ENCODE assay signal across 32 mouse cellular contexts in genomic region chr14:54981934-54982333, GRCm38 (mm10). TPM values are rescaled to one million over a fixed set of nuclear protein-coding genes. Genes with fewer than 3 reads are reported as not detected.
"Had no signal": no experiment of that assay in that cellular context is flagged by ENCODE, and none has a peak within 500 bp of the region (broad histone marks: within the 10 kb centered on the region; RNA-seq: fewer than 3 reads in every experiment).

No protein-coding gene starts in this region.

- H3K4me1 ChIP-seq: kidney, embryonic 15.5 days; liver, embryonic 13.5 days; midbrain, embryonic 12.5 days; neural tube, embryonic 13.5 days; stomach, embryonic 15.5 days had no signal

- H3K9me3 ChIP-seq: kidney, embryonic 15.5 days; liver, embryonic 13.5 days; midbrain, embryonic 12.5 days; neural tube, embryonic 13.5 days; stomach, embryonic 15.5 days had no signal

- DNase-seq: kidney, postnatal 10 days; kidney, postnatal 36 days; layer of hippocampus, postnatal 36 days; liver, embryonic 13.5 days; lung, adult 2 months; lung, postnatal 14 days; lung, postnatal 4 days; retina, postnatal 1 day; right cerebral cortex, postnatal 25 days; spleen, adult 18-20 months; thymus, postnatal 25 days had no signal

- ATAC-seq: midbrain, embryonic 16.5 days had no signal

- H3K9ac ChIP-seq: kidney, embryonic 15.5 days; liver, embryonic 13.5 days; midbrain, embryonic 12.5 days; neural tube, embryonic 13.5 days; stomach, embryonic 15.5 days had no signal

- H3K27me3 ChIP-seq: kidney, embryonic 15.5 days; midbrain, embryonic 12.5 days; neural tube, embryonic 13.5 days; stomach, embryonic 15.5 days had no signal

- H3K27ac ChIP-seq: kidney, embryonic 15.5 days; left cerebral cortex, adult 2 months; liver, embryonic 13.5 days; midbrain, embryonic 12.5 days; neural tube, embryonic 13.5 days; stomach, embryonic 15.5 days had no signal

- H3K36me3 ChIP-seq: kidney, embryonic 15.5 days; liver, embryonic 13.5 days; midbrain, embryonic 12.5 days; neural tube, embryonic 13.5 days; stomach, embryonic 15.5 days had no signal

- H3K4me3 ChIP-seq: kidney, embryonic 15.5 days; left cerebral cortex, adult 2 months; liver, embryonic 13.5 days; midbrain, embryonic 12.5 days; myocyte; neural tube, embryonic 13.5 days; stomach, embryonic 15.5 days had no signal

- H3K4me2 ChIP-seq: kidney, embryonic 15.5 days; liver, embryonic 13.5 days; midbrain, embryonic 12.5 days; neural tube, embryonic 13.5 days; stomach, embryonic 15.5 days had no signal

RNA-seq across cellular contexts. Expression of gene Gm17428, which starts 5.2 kb away (rescaled TPM):
- total RNA-seq: layer of hippocampus, adult 8-10 months; layer of hippocampus, postnatal 10 days; layer of hippocampus, postnatal 36 days; left cerebral cortex, adult 2 months; left cerebral cortex, postnatal 10 days; left cerebral cortex, postnatal 36 days; liver, adult 2 months; megakaryocyte progenitor cell, adult 5-6 weeks; megakaryocyte-erythroid progenitor cell, adult 5-6 weeks; monocyte, adult 5-6 weeks; neutrophil, adult 5-6 weeks had no signal
- polyA plus RNA-seq: kidney, embryonic 15.5 days; limb, embryonic 11.5 days; limb, embryonic 14.5 days; liver, adult 2 months; liver, embryonic 13.5 days; liver, embryonic 16.5 days; lung, adult 2 months; lung, embryonic 16.5 days; midbrain, embryonic 12.5 days; midbrain, embryonic 16.5 days; myocyte; neural tube, embryonic 13.5 days; stomach, embryonic 15.5 days; thymus, postnatal 0 days had no signal

RNA-seq across cellular contexts. Expression of gene Myh7, which starts 12.5 kb away (rescaled TPM):
- total RNA-seq: megakaryocyte progenitor cell, adult 5-6 weeks; megakaryocyte-erythroid progenitor cell, adult 5-6 weeks; monocyte, adult 5-6 weeks; neutrophil, adult 5-6 weeks had no signal
- polyA plus RNA-seq: liver, adult 2 months had no signal

RNA-seq across cellular contexts. Expression of gene Myh6, which starts 15.2 kb away (rescaled TPM):
- total RNA-seq: liver, adult 2 months; megakaryocyte progenitor cell, adult 5-6 weeks; megakaryocyte-erythroid progenitor cell, adult 5-6 weeks; monocyte, adult 5-6 weeks; neutrophil, adult 5-6 weeks had no signal

RNA-seq across cellular contexts. Expression of gene Cmtm5, which starts 45.9 kb away (rescaled TPM):
- total RNA-seq: liver, adult 2 months; megakaryocyte progenitor cell, adult 5-6 weeks; megakaryocyte-erythroid progenitor cell, adult 5-6 weeks; monocyte, adult 5-6 weeks; neutrophil, adult 5-6 weeks had no signal
- polyA plus RNA-seq: liver, adult 2 months; myocyte had no signal
